10 mouse cellular contexts compared by ENCODE assay signal in genomic region chr13:93606868-93607578, GRCm38 (mm10). TPM values are rescaled to one million over a fixed set of nuclear protein-coding genes. Genes with fewer than 3 reads are reported as not detected.
A peak's percentile ranks its signal among the peaks of the same experiment; 100 is the strongest.
DNase-seq lines count a peak whose midpoint lies in the region; ATAC-seq and TF ChIP-seq lines count a peak whose summit lies in the region.
"Had no signal": no experiment of that assay in that cellular context is flagged by ENCODE, and none has a peak within 500 bp of the region (broad histone marks: within the 10 kb centered on the region; RNA-seq: fewer than 3 reads in every experiment).

No protein-coding gene starts in this region.

- H3K4me3 ChIP-seq in heart, embryonic 12.5 days, result no peak overlapping the region

- no peak for TF ChIP-seq POLR2A in brain, embryonic 14.5 days (IDR thresholded peaks at IDR 0.05; ENCODE audit: borderline replicate concordance, extremely low read depth, insufficient read depth, insufficient read length, poor library complexity, severe bottlenecking)

- H3K9me3 ChIP-seq in heart, embryonic 12.5 days (replicated peaks), result no peaks in the 10 kb centered on the region

- no peak for ATAC-seq in heart, embryonic 12.5 days (ENCODE audit: insufficient number of reproducible peaks, low FRiP score)

- no peaks in the 10 kb centered on the region for H3K4me1 ChIP-seq in heart, embryonic 12.5 days (replicated peaks)

- H3K27me3 ChIP-seq in heart, embryonic 12.5 days (replicated peaks), result no peaks in the 10 kb centered on the region

- no peak overlapping the region for H3K27ac ChIP-seq in heart, embryonic 12.5 days (ENCODE audit: poor library complexity, severe bottlenecking)

- no peak for TF ChIP-seq CTCF in brain, embryonic 14.5 days (IDR thresholded peaks at IDR 0.05; ENCODE audit: borderline replicate concordance, extremely low read depth, insufficient read depth, insufficient read length)

- no peak overlapping the region for H3K9ac ChIP-seq in heart, embryonic 12.5 days

- WGBS in heart, embryonic 12.5 days, result 67% methylated on average over 13 of the region's 13 CpGs

- peak; percentile 17 for DNase-seq in layer of hippocampus, adult 11-12 months (ENCODE audit: low spot score)
- DNase-seq in layer of hippocampus, postnatal 10 days (ENCODE audit: low spot score in 2 of 2), result no peak
- peak; percentile 23 for DNase-seq in R1 (ENCODE audit: low read depth, low spot score)
- DNase-seq in brain, embryonic 14.5 days (ENCODE audit: low read depth), result peak; percentile 59
- peak; percentile 73 for DNase-seq in kidney, postnatal 10 days
- no peak for DNase-seq in embryo, embryonic 10 days (ENCODE audit: low spot score)
- DNase-seq: heart, postnatal 14 days; thymus, adult 18-20 months had no signal

- H3K4me2 ChIP-seq in heart, embryonic 12.5 days, result no peak overlapping the region

- H3K36me3 ChIP-seq in heart, embryonic 12.5 days, result no peaks in the 10 kb centered on the region

RNA-seq across cellular contexts. Expression of gene Bhmt, which starts 30.7 kb away (rescaled TPM):
- not detected for total RNA-seq in layer of hippocampus, postnatal 10 days (2021)
- polyA plus RNA-seq in brain, embryonic 14.5 days (2012; rRNA removed), result 0.09 and 0.31 TPM in 2 replicates
- polyA plus RNA-seq in heart, embryonic 12.5 days (2016; fragmentation: Nextera tagmentation; extraction: Ambion mirVana), result 0.32 TPM in 1 of 2 replicates, not detected in the other
- total RNA-seq: heart, postnatal 14 days; layer of hippocampus, adult 8-10 months had no signal

Comparison
In these comparisons a context has a peak if more than half of its experiments do, and no peak if none do; other contexts are left out.
1. DNase-seq: peak in layer of hippocampus, adult 11-12 months (single experiment), R1 (single experiment), brain, embryonic 14.5 days (single experiment) and kidney, postnatal 10 days (single experiment); none in layer of hippocampus, postnatal 10 days (0 of 2) and embryo, embryonic 10 days (single experiment).